Mouse (Mus musculus) T-helper 17 cell (primary cell): ENCODE measurements around the gene Ttc39b.

Source experiments
- in situ Hi-C, 2 experiments: fragments of 300-600 bp; cut with MboI, MseI; formaldehyde crosslinking; loops; 1 replicate in 1 of 2; 2 replicates in 1 of 2; pipeline ENCODE4 v1.15.1; 2025; ENCODE audit warnings: high pct_unique_total_duplicates in 2 of 2

The Ttc39b gene

DNA sequence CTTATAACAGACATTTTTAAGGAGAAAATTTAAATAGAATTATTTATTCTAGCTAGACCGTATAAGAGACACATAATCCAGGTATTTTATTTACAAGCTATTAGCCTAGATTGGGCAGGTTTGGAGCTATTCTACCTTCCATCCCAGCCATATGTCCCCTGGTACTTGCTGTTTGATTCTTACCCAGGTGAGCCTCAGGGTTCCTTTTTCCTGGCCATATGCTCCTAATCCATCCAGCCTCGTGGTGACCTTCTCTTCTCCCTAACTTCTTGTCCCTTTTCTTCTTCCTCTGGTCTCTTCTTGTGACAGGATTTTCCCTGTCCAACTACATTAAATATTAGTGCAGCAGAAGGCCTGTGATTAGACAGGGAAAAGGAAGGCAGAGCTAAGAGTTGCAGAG, 134.3 kb downstream of the Ttc39b start:
- in situ Hi-C loops: no loop called here

DNA sequence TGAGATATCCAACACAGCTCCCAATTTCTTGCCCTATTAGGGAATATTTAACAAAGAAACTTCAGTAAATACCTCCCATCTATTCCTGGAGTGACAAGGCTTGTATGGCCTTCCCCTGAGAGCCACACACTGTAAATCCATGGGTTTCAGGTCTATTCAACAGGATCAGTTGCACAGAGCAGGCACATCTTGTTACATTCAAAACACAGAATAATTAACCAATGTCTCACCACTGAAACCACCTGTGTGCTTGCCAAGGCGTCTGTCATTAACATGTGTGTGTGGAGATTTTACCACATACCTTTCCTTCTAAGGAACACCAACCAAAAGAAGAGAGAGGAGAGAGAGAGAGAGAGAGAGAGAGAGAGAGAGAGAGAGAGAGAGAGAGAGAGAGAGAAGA, 136.7 kb downstream of the Ttc39b start:
- in situ Hi-C loops: no loop called here

DNA sequence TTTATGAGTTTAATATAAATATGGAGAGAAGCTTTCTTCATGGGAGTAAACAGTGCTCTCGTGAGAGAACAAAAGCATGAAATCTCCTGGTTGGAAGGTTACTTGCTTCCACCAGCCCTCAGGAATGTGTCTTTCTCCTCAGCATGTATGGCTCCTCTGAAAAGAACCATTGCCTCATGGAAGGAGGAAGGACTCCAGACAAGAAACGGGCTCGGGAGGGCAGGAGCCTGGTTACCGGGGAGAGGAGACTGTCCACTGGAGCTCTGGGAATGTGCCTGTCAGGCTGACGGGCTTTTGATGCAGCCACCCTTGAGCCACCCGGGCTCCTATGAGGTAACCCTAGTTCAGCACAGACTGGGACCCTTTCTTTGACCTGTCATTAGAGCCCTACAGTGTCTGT, 137.6 kb downstream of the Ttc39b start:
- in situ Hi-C loops: no loop called here

DNA sequence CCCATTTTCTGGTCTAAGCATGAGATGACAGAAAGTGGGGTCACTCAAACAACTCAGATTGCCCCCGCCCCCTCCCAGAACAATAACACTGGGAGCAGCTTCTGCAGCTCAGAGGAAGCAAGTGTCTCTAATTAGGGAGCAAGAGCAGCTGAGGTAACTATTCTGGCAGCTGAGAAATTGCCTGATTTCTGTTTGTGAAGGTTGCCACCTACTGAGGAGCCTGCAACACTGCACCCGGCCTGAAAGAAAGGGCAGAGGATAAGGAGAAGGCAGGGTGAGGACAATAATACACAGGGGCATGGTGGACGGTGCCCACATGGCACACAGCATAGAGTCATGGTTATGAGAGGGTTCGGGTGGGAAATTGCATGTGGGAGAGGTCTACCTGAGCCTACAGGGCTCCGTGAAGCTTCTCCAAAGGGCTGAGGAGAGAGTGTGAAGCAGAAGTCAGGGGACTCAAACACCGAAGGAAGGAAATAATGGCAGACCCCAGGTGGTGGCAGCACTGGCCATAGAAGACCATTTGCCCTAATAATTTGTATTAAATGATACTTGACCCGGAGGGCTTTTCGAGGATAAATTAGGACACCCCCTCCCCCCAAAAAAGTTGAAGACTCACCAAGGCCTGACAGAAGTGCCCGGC, 140.6 kb downstream of the Ttc39b start:
- in situ Hi-C loops: no loop called here

DNA sequence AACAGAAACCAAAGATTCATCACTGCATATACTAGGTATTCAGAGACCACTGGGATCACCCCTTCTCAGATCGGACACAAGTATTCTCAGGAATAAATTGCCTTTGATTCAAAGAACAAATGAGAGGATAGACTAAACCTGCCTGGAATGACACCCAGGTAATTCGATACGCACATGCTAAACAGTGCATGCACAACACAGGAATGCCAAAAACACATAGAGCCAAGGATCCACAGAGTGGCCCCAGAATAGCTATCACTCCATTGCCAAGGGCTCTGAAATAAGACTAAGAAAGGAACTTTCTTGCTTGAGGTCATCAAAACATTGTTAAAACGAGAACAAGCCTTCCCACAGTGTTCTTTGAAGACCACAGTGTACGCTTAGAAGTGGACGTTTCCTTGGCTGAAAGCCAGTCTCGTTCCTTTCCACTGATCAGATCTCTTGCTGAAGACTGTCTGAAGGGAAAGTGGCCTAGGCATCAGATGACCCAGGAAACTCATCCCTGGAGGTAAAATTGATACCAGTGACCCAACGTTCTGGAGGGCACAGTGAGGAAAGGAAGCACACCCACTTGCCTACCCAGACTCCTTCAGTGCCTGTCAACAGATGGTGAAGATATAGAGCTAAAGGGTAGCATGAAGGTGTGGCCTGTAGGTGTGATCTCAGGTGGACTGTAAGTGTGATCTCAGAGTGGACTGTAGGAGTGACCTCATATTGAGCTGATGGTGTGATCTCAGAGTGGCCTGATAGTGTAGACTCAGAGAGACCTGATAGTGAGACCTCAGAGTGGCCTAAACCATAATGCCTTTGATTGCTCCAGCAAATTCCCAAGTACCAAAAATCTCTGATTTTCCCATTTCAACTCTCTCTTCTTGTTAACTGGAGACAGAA, 141.6 kb downstream of the Ttc39b start:
- in situ Hi-C loops: no loop called here

DNA sequence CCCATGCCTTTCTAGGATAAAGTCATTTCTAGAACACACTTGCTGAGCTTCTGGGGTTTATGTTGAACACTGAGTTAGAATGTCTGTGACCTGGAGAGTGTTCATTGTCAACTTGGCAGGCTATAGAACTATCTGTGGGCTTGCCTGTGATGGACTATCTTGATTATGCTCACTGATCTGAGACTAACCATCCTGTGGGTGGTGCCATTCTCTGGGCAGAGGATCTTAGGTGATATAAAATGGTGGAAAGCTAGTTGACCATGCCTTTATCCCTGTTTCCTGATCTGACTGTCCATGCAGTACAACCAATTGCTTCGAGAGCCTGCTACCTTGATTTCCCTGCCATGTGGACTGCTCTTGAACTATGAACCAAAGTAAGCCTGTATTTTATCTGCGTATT, 146.6 kb downstream of the Ttc39b start:
- in situ Hi-C loops: no loop called here

DNA sequence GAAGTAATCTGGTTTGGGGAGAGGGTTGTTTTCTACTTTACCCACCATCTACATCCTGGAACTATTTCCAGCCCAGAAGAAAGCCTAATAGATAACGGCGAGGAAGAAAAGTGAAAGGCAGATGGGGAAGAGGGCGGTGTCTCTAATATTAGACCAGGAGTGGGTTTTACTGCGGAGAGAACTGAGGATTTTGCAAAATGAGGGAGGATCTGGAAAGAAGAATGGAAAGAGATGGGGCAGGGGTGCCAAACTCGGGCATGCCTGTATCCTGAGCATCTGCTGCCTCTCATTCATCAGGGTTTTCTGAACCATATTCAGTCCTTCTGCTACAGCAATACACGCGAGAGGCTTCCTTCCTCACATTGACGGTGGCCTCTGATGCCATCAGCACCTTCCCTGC, 149.1 kb downstream of the Ttc39b start:
- in situ Hi-C loops: no loop called here

DNA sequence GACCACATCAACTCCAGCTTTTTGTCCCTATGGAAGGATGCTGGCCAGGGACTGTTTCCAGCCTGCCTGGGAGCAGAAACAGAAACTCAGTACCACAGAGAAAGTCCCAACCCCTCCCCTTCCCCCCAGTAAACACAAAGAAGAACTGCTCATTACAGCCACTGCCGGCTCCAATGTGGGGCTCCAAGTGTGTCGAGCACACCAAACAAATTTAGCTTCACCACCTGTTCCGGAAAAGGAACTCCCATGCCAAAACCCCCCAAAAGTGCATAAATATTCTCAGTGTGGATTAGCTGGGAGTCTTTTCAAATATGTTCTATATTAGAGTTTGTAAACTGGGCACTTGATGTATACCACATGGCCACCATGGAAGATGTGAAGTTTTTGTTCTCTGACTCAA, 151.8 kb downstream of the Ttc39b start:
- in situ Hi-C loops: no loop called here

DNA sequence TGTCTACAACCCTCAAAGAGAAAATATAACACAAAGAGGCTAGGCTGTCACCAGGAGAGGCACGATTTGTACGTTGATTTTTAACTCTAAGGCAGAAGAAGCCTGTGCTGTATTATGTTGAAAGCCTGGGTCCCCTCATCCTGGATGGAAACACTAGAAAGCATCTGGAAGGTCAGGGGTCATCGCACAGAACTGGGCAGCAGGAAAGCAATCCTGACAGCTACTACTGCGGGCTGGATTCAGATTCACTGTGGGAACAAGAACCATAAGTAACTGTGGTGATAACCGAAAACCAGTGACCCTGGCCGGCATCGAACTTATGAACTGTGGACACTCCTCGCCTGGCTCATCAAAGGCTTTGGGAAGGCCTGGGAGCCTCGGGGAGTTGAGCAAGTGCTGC, 153.3 kb downstream of the Ttc39b start:
- in situ Hi-C loops: no loop called here
